Mouse (Mus musculus) neural tube, embryonic 13.5 days (tissue): ENCODE results near the gene Stab2. TPM values are rescaled to one million over a fixed set of nuclear protein-coding genes. Genes with fewer than 3 reads are reported as not detected.

Experiments used
- ATAC-seq: fragments of 200-750 bp; cut with Nextera tagmentation; 2 replicates; pipeline ENCODE4 v1.8.0; 2017; ENCODE audit warnings: low read depth, mild to moderate bottlenecking, moderate TSS enrichment, moderate library complexity
- H3K27ac ChIP-seq: fragments of 300-500 bp; sonication (generic); replicated peaks from 2 replicates; pipeline ENCODE4 v1.5.1; 2015; ENCODE audit warnings: moderate library complexity, mild to moderate bottlenecking, inconsistent platforms
- H3K27me3 ChIP-seq: fragments of 300-500 bp; sonication (generic); 2 replicates; pipeline ENCODE4 v1.6.1; 2015; ENCODE audit warnings: mild to moderate bottlenecking, inconsistent platforms
- H3K36me3 ChIP-seq: fragments of 300-500 bp; sonication (generic); 2 replicates; pipeline ENCODE4 v1.6.1; 2015; ENCODE audit warnings: mild to moderate bottlenecking, inconsistent platforms
- H3K4me1 ChIP-seq: fragments of 300-500 bp; sonication (generic); replicated peaks from 2 replicates; pipeline ENCODE4 v1.6.1; 2015; ENCODE audit warnings: inconsistent platforms
- H3K4me2 ChIP-seq: fragments of 300-500 bp; sonication (generic); 2 replicates; pipeline ENCODE4 v1.6.1; 2015; ENCODE audit warnings: inconsistent platforms, mild to moderate bottlenecking, moderate library complexity
- H3K4me3 ChIP-seq: fragments of 300-500 bp; sonication (generic); 2 replicates; pipeline ENCODE4 v1.5.1; 2015; ENCODE audit warnings: mild to moderate bottlenecking, inconsistent platforms
- H3K9ac ChIP-seq: fragments of 300-500 bp; sonication (generic); 2 replicates; pipeline ENCODE4 v1.6.1; 2015; ENCODE audit warnings: moderate library complexity, mild to moderate bottlenecking, inconsistent platforms
- H3K9me3 ChIP-seq: fragments of 300-500 bp; sonication (generic); 2 replicates; pipeline ENCODE4 v1.6.1; 2016; ENCODE audit warnings: inconsistent platforms
- WGBS: fragments of 180-500 bp; shearing (Covaris S2); methylation state at CpG from one replicate; pipeline ENCODE4 v1.1.7; 2015; 5-methylcytosine and 5-hydroxymethylcytosine counted together
- polyA plus RNA-seq: library from polyadenylated mRNA; unstranded; fragments of >200 nt; fragmentation: Nextera tagmentation; extraction: Ambion mirVana; gene quantifications from 2 replicates; pipeline ENCODE4 v1.2.1, GENCODE M21; 2015

The Stab2 gene
- polyA plus RNA-seq = 0.17 and 0.24 TPM in 2 replicates

GRCm38 (mm10) chr10:87007385-87008214 lies at the start of gene Stab2:
TSS of gene Stab2 (minus strand) at chr10:87008025.
- whole genome bisulfite sequencing = 67% methylated on average over 8 of the region's 8 CpGs
- no peak for ATAC-seq

GRCm38 (mm10) chr10:87051714-87052113 lies 43.9 kb upstream of the Stab2 start:
- no peaks in the 10 kb centered on the region for H3K36me3 ChIP-seq
- no peak overlapping the region for H3K27ac ChIP-seq
- no peak for ATAC-seq
- H3K9ac ChIP-seq = no peak overlapping the region
- peaks cover under 1% of the 10 kb centered on the region; the same call in 1 of the 2 replicates for H3K4me1 ChIP-seq
- 62% methylated on average over 4 of the region's 4 CpGs for WGBS
- H3K4me3 ChIP-seq = no peak overlapping the region
- no peak overlapping the region for H3K4me2 ChIP-seq
- H3K27me3 ChIP-seq = peaks cover 11% of the 10 kb centered on the region
- H3K9me3 ChIP-seq = no peaks in the 10 kb centered on the region

More at GRCm38 (mm10) chr10:87007385-87008214, at the start of gene Stab2:
- Histone ChIP-seq H3K27ac (no peak within 1 kb of the TSS), H3K4me3 (no peak within 1 kb of the TSS), H3K4me1 (no peaks in the 10 kb centered on the region), H3K36me3 (no peaks in the 10 kb centered on the region), H3K9me3 (no peaks in the 10 kb centered on the region), H3K27me3 (no peaks in the 10 kb centered on the region), H3K4me2 (no peak within 1 kb of the TSS), H3K9ac (no peak within 1 kb of the TSS)

- Histone ChIP-seq H3K9ac (no peak overlapping the region), H3K27ac (no peak overlapping the region), H3K4me2 (no peak overlapping the region), H3K9me3 (no peaks in the 10 kb centered on the region), H3K27me3 (no peaks in the 10 kb centered on the region; the same call in 1 of the 2 replicates), H3K4me1 (peaks cover 6% of the 10 kb centered on the region), H3K4me3 (no peak overlapping the region), H3K36me3 (no peaks in the 10 kb centered on the region)
- ATAC-seq = no peak
- WGBS = 73% methylated on average over 3 of the region's 3 CpGs
Measured at GRCm38 (mm10) chr10:87049179-87049578, 41.4 kb upstream of the Stab2 start.

GRCm38 (mm10) chr10:87046931-87047468 lies 39.2 kb upstream of the Stab2 start:
- no peak overlapping the region for H3K4me3 ChIP-seq
- no peak overlapping the region for H3K4me2 ChIP-seq
- no peak for ATAC-seq
- H3K4me1 ChIP-seq = peaks cover 6% of the 10 kb centered on the region
- H3K27me3 ChIP-seq = no peaks in the 10 kb centered on the region; the same call in 1 of the 2 replicates
- no peak overlapping the region for H3K9ac ChIP-seq
- no peak overlapping the region for H3K27ac ChIP-seq
- H3K36me3 ChIP-seq = no peaks in the 10 kb centered on the region
- 85% methylated on average over 10 of the region's 10 CpGs for WGBS
- H3K9me3 ChIP-seq = no peaks in the 10 kb centered on the region

- no peaks in the 10 kb centered on the region; the same call in 1 of the 2 replicates for H3K27me3 ChIP-seq
- ATAC-seq = no peak
- H3K4me1 ChIP-seq = peaks cover 6% of the 10 kb centered on the region
- no peak overlapping the region for H3K4me3 ChIP-seq
- WGBS = 14% methylated on average over 6 of the region's 6 CpGs
- H3K9ac ChIP-seq = no peak overlapping the region
- no peak overlapping the region for H3K4me2 ChIP-seq
- no peaks in the 10 kb centered on the region for H3K9me3 ChIP-seq
- H3K36me3 ChIP-seq = no peaks in the 10 kb centered on the region
- no peak overlapping the region for H3K27ac ChIP-seq
Measured at GRCm38 (mm10) chr10:87046469-87046868, 38.6 kb upstream of the Stab2 start.

- Histone ChIP-seq H3K9me3 (no peaks in the 10 kb centered on the region), H3K27me3 (no peaks in the 10 kb centered on the region; the same call in 1 of the 2 replicates), H3K9ac (no peak overlapping the region), H3K36me3 (no peaks in the 10 kb centered on the region), H3K4me2 (no peak overlapping the region), H3K27ac (no peak overlapping the region), H3K4me3 (no peak overlapping the region), H3K4me1 (peaks cover 6% of the 10 kb centered on the region)
- 78% methylated on average over 3 of the region's 3 CpGs for WGBS
- ATAC-seq = no peak
Measured at GRCm38 (mm10) chr10:87045273-87045672, 37.4 kb upstream of the Stab2 start.

- H3K9me3 ChIP-seq = no peaks in the 10 kb centered on the region
- H3K9ac ChIP-seq = no peak overlapping the region
- H3K27me3 ChIP-seq = peaks cover 7% of the 10 kb centered on the region; the same call in 1 of the 2 replicates
- no peak overlapping the region for H3K4me2 ChIP-seq
- H3K27ac ChIP-seq = no peak overlapping the region
- H3K36me3 ChIP-seq = no peaks in the 10 kb centered on the region
- 52% methylated on average over 7 of the region's 7 CpGs for WGBS
- ATAC-seq = peak; percentile 43; the same call in 1 of the 2 replicates
- H3K4me3 ChIP-seq = no peak overlapping the region
- H3K4me1 ChIP-seq = peaks cover 13% of the 10 kb centered on the region
Measured at GRCm38 (mm10) chr10:87041265-87041664, 33.4 kb upstream of the Stab2 start.

- H3K27me3 ChIP-seq = peaks cover 7% of the 10 kb centered on the region; the same call in 1 of the 2 replicates
- ATAC-seq = no peak
- H3K9ac ChIP-seq = no peak overlapping the region
- no peak overlapping the region for H3K27ac ChIP-seq
- H3K4me2 ChIP-seq = no peak overlapping the region
- WGBS = 92% methylated on average over 3 of the region's 3 CpGs
- H3K4me1 ChIP-seq = peaks cover 19% of the 10 kb centered on the region
- no peak overlapping the region for H3K4me3 ChIP-seq
- no peaks in the 10 kb centered on the region for H3K36me3 ChIP-seq
- H3K9me3 ChIP-seq = no peaks in the 10 kb centered on the region
Measured at GRCm38 (mm10) chr10:87039800-87040199, 32.0 kb upstream of the Stab2 start.

- no peak overlapping the region for H3K4me3 ChIP-seq
- no peak overlapping the region for H3K27ac ChIP-seq
- H3K27me3 ChIP-seq = peaks cover 7% of the 10 kb centered on the region; the same call in 1 of the 2 replicates
- ATAC-seq = no peak
- peaks cover 19% of the 10 kb centered on the region for H3K4me1 ChIP-seq
- no peak overlapping the region for H3K9ac ChIP-seq
- H3K9me3 ChIP-seq = no peaks in the 10 kb centered on the region
- no peak overlapping the region for H3K4me2 ChIP-seq
- 87% methylated on average over 6 of the region's 6 CpGs for WGBS
- H3K36me3 ChIP-seq = no peaks in the 10 kb centered on the region
Measured at GRCm38 (mm10) chr10:87039340-87039739, 31.5 kb upstream of the Stab2 start.

- Histone ChIP-seq H3K27ac (no peak overlapping the region), H3K9ac (no peak overlapping the region)
Measured at GRCm38 (mm10) chr10:87037062-87037461, 29.2 kb upstream of the Stab2 start.

GRCm38 (mm10) chr10:87036271-87036703 lies 28.5 kb upstream of the Stab2 start:
- ATAC-seq = peak; percentile 55
- Histone ChIP-seq H3K9ac (no peak overlapping the region), H3K4me3 (no peak overlapping the region), H3K4me1 (peaks cover 19% of the 10 kb centered on the region), H3K36me3 (no peaks in the 10 kb centered on the region), H3K9me3 (no peaks in the 10 kb centered on the region), H3K27me3 (peaks cover 7% of the 10 kb centered on the region; the same call in 1 of the 2 replicates), H3K4me2 (peak overlapping the region; percentile 26), H3K27ac (0 out of 2 replicates have a peak overlapping the region, but pooled peaks have one; percentile 18)
- WGBS = 16% methylated on average over 14 of the region's 14 CpGs

More at GRCm38 (mm10) chr10:87037062-87037461, 29.2 kb upstream of the Stab2 start:
- Histone ChIP-seq H3K4me1 (peaks cover 19% of the 10 kb centered on the region), H3K4me2 (no peak overlapping the region), H3K36me3 (no peaks in the 10 kb centered on the region), H3K27me3 (peaks cover 7% of the 10 kb centered on the region; the same call in 1 of the 2 replicates), H3K9me3 (no peaks in the 10 kb centered on the region), H3K4me3 (no peak overlapping the region)
- no peak for ATAC-seq
- 33% methylated on average over 5 of the region's 5 CpGs for WGBS

- ATAC-seq = no peak; the same call in 1 of the 2 replicates
- H3K27ac ChIP-seq = 0 out of 2 replicates have a peak overlapping the region, but pooled peaks have one; percentile 18
- H3K4me3 ChIP-seq = no peak overlapping the region
- no peaks in the 10 kb centered on the region for H3K36me3 ChIP-seq
- H3K4me2 ChIP-seq = peak overlapping the region; percentile 26
- H3K4me1 ChIP-seq = peaks cover 19% of the 10 kb centered on the region
- no peaks in the 10 kb centered on the region for H3K9me3 ChIP-seq
- WGBS = 32% methylated on average over 15 of the region's 15 CpGs
- H3K27me3 ChIP-seq = peaks cover 7% of the 10 kb centered on the region; the same call in 1 of the 2 replicates
- no peak overlapping the region for H3K9ac ChIP-seq
Measured at GRCm38 (mm10) chr10:87035866-87036265, 28.0 kb upstream of the Stab2 start.
